Mouse (Mus musculus) testis, adult 2 months (tissue): ENCODE measurements around the gene Tex22.

Source experiments
- CTCF ChIP-seq: fragments of 200-500 bp; IDR thresholded peaks from 2 replicates; pipeline ENCODE4 v1.5.1; 2012; ENCODE audit warnings: low read depth, mild to moderate bottlenecking, inconsistent platforms, low read length, moderate library complexity; ENCODE audit not compliant: control insufficient read depth, insufficient read depth, insufficient replicate concordance
- POLR2A ChIP-seq: fragments of 200-500 bp; IDR thresholded peaks from 2 replicates; pipeline ENCODE4 v1.6.1; 2012; ENCODE audit warnings: low read depth, mild to moderate bottlenecking, inconsistent platforms, low read length, moderate library complexity; ENCODE audit not compliant: control insufficient read depth

DNA sequence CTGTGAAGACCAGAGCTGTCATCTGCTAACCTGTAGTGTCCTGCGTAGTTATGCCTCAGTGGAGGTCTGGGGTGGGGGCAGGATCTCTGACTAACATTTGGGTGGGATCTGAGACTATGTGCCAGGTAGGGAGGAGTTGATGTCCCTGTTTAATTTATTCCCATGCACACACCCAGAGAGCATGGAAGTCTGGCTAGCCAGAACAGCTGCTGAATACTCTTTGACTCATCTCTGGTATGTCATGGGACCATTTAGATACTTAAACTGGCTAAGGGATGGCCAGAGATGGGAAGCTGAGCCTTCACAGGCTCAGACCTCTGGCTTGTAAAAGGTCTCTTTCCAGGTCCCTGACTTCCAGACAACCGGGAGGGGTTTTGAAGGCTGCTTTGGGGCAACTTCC is 46.8 kb upstream of the Tex22 start:
- TF ChIP-seq CTCF = no peak
- TF ChIP-seq POLR2A = no peak
